Mouse (Mus musculus) right cerebral cortex, adult 18-20 months (tissue): ENCODE results near the gene Ndst2.
A peak's percentile ranks its signal among the peaks of the same experiment; 100 is the strongest.
"Not testable (repeated sequence)": the region's sequence is repeated elsewhere in the genome, so short reads cannot be mapped to it uniquely, and the experiment has no call there.

Experiments
- DNase-seq: peaks from one replicate; pipeline ENCODE4 v3.0.0; 2022; ENCODE audit warnings: mixed read lengths

Gene Ndst2

DNA sequence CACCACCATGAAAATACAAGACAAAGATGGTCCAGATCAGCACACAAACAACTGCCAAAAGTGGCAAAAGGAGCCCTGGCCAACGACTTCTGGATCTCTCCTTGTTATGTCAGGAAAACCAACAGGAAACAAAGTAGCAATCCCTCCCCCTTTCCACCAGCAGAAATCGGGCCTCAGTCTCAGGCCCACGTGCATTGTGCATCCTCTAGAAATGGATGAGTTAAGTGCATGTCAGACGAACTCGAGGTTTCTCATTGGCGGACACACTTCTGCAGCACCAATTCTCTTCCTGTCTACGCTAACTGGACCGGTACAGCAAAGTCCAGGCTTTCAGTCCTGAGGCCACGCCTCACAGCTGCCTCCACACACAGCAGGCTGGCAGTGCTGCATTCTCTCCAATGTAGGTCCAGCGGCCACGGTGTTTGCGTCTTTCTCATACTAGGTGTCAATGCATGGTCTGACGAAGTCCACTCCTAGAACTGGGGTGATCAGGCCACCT is 1.6 kb upstream of the Ndst2 start:
- DNase-seq = no peak

- no peak for DNase-seq
These were observed 690 bp upstream of the Ndst2 start for GRCm38 (mm10) chr14:20735052-20735451.

DNA sequence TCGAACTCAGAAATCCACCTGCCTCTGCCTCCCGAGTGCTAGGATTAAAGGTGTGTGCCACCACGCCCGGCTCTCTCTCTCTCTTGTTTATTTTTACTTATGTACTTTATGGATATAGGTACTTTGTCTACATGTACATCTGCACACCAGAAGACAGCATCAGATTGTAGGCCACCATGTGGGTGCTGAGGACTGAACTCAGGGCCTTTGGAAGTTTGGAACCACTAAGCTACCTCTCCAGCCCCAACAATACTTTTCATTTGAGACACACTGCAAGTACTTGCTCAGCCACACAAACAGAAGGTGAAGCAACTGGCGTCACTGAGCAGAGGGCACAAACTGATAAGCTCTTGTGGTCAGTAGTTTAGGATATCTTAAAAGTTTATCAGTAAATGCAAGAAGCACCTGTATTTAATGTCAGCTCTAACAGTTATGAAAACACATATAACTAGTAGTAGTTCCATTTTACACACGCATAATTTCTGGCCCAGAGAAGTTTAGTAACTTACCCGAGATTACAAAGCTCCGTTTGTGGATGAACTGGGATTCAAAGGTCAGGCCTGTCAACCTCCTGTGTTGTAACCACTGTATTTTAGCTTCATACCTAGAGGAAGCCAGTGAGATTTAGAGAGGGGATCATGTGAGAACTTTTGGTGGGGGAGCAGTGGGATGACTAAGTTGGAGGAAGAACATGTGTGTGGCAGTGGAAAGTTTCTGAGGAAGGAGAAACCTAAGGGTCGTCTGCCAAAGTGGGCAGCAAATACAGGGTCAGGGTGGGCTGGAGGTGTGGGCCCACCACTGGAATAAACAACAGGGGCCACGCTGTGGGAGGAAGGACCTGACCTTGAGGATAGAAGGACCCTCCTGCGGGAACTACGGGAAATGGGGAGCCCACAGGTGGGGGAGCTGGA is 1.1 kb downstream of the Ndst2 start:
- no peak for DNase-seq

DNA sequence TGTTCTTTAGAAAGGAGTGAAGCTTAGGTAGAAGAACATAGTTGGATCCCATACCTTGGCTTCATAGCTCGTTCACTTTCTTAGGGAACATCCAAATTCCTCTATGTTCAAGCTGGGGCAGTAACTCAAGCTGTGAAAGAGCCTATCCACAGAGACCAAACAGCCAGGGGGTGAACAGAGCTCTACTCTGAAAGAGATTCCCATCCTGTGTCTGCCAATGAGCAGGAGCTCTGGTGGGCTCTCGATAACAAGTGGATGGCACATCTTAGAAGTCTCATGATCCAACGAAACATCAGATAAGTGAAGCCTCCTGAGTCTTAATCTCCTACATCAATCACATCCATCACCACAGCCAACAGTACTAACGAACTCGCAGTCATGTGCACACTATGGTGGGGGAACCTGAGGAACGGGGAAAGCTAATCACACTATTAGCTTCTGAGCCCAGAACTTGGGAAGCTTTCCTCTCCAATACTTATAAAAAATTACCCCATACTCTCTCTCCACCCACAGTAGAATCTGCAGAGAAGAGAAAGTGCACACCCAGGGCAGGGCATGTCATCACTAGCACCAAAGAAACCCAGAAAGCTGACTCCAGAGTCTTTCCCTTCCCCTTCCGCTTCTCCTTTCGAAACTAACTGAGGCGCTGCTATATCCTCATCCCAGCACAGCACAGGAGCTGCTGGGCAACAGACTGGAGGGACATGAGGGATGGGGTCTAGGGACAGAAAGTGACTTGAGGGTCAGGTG is 3.3 kb downstream of the Ndst2 start:
- DNase-seq = no peak

DNA sequence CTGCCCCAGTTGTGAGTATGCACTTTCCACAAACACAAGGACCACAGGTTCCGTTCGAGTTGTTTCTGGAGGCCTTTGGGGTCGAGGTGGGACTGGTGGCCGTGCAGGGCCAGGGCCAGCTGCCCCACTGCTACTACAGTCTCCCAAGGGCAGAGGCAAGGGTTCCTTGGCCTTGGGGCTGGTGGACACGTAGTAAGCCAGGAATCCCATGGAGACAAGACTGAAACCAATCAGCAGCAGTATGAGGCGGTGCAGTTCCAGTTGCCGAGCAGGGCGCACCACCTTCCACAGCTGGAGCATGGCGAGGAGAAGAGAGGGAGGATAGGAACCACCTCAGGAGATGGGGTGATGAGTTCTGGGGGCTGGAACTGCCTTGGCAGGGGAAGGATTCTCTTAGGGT is 4.5 kb downstream of the Ndst2 start:
- no peak for DNase-seq

DNA sequence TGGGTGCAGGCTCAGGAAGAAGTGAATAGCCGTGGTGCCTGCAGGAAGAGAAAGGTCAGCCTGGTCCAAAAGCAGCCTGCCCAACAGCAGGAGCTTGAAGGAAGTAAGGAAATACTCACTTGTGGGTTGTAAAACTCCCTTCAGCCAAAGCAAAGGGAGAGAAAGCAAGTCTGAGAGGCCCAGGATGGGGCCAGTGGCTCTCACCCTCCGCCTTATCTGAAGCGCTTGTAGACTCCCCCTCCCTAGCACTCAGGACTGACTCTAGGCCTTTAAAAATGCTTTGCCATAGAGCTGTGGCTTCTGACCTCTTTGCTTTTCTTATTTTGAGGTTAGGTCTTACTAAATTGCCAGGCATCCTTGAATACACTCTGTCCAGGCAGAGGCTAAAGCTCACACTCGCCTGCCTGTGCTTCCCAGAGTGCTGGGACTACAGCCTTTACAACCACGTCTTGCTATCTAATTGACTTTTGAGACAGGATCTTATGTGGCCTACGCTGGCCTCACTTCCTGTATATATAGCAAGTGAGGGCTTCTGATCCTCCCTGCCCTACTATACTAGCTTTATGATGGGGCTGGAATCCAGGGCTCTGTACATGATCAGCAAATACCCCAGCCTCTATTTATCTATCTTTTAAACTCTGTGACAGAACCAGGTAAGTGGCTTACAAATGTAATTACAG is 8.6 kb downstream of the Ndst2 start:
- no peak for DNase-seq

- peak; percentile 67 for DNase-seq
These were observed 10.3 kb downstream of the Ndst2 start for GRCm38 (mm10) chr14:20724043-20724442.

GRCm38 (mm10) chr14:20723006-20723405 is 11.4 kb downstream of the Ndst2 start:
- DNase-seq = no peak

- no peak for DNase-seq
These were observed 13.0 kb downstream of the Ndst2 start for GRCm38 (mm10) chr14:20721371-20721770.

- no peak for DNase-seq
These were observed 14.6 kb downstream of the Ndst2 start for GRCm38 (mm10) chr14:20719767-20720166.

GRCm38 (mm10) chr14:20718443-20718842 is 15.9 kb downstream of the Ndst2 start:
- no peak for DNase-seq

GRCm38 (mm10) chr14:20713832-20714231 is 20.5 kb downstream of the Ndst2 start:
- DNase-seq = no peak

GRCm38 (mm10) chr14:20708239-20708638 is 26.1 kb downstream of the Ndst2 start:
- no peak for DNase-seq

DNA sequence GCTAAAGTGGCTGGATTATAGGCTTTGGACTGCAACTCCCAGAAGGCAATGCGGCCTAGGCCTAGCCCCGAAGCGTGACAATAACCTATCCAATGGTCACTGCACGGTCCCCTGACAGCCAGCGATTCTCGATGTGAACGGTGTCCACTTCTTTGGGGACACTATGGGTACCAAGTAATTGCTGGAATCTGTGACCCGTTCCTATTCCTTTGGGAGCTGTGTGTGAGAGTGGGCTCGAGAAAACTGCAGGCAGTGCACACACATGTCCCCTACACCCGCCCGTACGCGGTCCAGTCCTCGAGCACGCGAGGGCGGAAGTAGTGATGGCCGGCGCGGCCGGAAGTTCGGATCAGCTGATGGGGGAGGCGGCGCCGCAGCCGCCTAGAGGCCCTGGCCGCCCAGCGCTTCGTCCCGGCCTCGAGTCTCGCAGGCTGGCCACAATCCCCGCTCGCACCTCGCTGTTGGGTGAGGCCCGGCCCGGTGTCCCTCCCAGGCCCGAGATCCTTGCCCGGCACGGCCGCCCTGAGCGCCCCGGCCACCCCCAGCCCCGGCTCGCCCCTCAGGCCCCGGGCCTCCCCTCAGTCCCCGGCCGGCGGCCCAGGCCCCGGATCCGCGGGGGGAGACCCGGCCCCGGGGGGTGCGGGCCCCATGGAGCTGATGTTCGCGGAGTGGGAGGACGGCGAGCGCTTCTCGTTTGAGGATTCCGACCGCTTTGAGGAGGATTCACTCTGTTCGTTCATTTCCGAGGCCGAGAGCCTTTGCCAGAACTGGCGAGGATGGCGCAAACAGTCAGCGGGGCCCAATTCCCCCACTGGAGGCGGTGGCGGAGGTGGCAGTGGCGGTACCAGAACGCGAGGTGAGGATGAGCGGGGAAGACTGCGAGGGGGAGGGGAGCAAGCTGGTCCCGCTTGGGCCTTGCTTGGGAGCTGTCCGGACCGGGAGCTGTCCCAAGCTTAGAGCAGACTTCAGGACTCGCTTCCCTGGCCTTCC is 26.9 kb downstream of the Ndst2 start, which contains the start of gene Zswim8:
Gene Zswim8 (plus strand): TSS at position 352 of the 990 bp plus-strand sequence.
- peak; percentile 93 for DNase-seq

DNA sequence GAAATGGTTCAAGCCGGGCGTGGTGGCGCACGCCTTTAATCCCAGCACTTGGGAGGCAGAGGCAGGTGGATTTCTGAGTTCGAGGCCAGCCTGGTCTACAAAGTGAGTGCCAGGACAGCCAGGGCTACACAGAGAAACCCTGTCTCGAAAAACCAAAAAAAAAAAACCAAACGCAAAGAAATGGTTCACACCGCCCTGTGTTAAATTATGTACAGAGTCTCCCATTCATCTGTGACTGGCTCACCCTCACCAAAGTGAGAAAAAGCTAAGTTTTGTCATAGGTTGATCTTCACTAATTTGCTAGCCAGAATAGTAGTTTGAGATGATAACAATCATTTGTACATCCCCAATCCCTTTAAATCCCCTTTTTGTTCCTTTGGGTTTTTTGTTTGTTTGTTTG is 30.9 kb downstream of the Ndst2 start:
- DNase-seq = not testable (repeated sequence)

GRCm38 (mm10) chr14:20702741-20703381 is 31.5 kb downstream of the Ndst2 start, which contains the start of gene Chchd1:
Chchd1 (plus strand) TSS chr14:20703006.
- DNase-seq = peak; percentile 90

DNA sequence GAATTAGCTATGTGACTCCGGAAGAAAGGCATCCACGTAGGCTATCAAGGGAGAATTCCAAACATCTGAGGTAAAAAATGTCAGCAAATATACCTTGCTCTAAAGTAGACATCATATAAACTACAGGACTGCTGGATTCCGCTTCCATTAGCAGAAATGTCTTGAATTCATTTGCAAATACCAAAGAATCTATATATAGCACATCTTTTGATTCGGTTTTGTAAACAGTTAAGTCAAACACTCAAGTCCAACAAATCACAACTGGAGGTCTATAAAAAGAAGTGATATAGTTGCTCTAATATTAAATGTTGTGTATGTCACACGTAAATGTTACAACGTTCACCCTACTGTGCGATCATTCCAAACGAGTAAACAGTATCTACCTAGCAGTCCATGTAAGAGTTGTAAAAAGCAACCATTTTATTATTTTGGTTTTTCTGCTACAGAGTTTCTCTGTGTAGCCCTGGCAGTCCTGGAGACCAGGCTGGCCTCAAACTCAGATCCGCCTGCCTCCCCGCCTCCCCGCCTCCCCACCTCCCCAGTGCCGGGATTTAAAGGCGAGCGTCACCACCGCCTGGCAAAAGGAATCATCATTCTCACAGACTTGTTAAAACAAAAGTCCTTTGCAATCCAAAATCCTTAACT is 32.1 kb downstream of the Ndst2 start:
- no peak for DNase-seq

GRCm38 (mm10) chr14:20701554-20701953 is 32.8 kb downstream of the Ndst2 start:
- no peak for DNase-seq

DNA sequence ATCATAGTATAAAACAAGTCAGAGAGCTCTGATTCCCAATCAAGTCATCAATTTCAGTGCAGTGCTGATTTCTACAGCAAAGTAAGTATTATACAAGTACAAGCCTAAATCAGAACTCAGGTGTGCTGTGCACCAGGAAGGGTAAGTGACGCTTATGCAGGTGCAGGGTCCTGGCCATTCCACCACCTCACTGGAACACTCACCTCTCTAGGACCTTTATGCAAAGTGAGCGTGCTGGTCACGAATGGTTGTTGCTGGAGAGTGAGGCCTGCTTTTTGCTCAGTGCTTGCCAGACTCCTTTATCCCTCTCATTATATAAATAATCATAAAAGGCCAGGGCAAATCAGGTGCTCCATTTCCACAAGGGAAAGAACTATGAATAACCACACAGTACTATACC is 34.0 kb downstream of the Ndst2 start:
- DNase-seq = no peak

- DNase-seq = no peak
These were observed 35.8 kb downstream of the Ndst2 start for GRCm38 (mm10) chr14:20698515-20698914.

DNA sequence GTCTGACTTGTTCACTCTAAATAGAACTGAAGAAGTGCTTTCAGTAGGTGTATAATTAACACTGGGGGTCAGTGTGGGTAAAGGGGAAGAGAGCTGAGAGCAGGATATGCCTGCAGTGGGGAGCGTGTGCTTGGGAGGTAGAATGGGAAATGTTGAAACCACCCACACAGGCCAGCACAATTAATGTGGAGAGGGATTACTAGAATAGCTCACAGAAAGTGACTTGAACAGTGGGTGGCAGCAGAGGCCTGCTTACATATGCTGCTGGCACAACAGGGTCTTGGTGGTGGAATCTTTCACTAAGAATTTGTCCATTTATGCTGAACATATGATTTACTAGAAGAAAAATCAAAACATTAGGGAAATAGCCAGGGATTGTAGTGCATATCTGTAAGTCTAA is 37.4 kb downstream of the Ndst2 start:
- peak; percentile 77 for DNase-seq
